Mouse (Mus musculus) small intestine, adult 2 months (tissue): ENCODE results near the gene Gm16503. TPM values are rescaled to one million over a fixed set of nuclear protein-coding genes. Genes with fewer than 3 reads are reported as not detected.
"Not testable (repeated sequence)": the region's sequence is repeated elsewhere in the genome, so short reads cannot be mapped to it uniquely, and the experiment has no call there.

Source experiments
- H3K27ac ChIP-seq: fragments of 200-500 bp; 2 replicates; pipeline ENCODE4 v1.5.1; 2012; ENCODE audit warnings: low read depth, low read length, control low read depth, inconsistent platforms; ENCODE audit not compliant: insufficient read depth
- H3K27me3 ChIP-seq: fragments of 200-500 bp; 2 replicates; pipeline ENCODE4 v1.6.1; 2012; ENCODE audit warnings: mild to moderate bottlenecking, moderate library complexity, low read length, inconsistent platforms; ENCODE audit not compliant: control insufficient read depth, insufficient read depth
- H3K36me3 ChIP-seq: fragments of 200-500 bp; 2 replicates; pipeline ENCODE4 v1.6.1; 2012; ENCODE audit warnings: mild to moderate bottlenecking, low read length, control low read depth, inconsistent platforms; ENCODE audit not compliant: control insufficient read depth, insufficient read depth
- H3K4me1 ChIP-seq: fragments of 200-500 bp; 2 replicates; pipeline ENCODE4 v1.6.1; 2012; ENCODE audit warnings: low read length, inconsistent platforms, mixed read lengths; ENCODE audit not compliant: control insufficient read depth, insufficient read depth, insufficient read length
- H3K4me3 ChIP-seq: fragments of 200-500 bp; 2 replicates; pipeline ENCODE4 v1.5.1; 2012; ENCODE audit warnings: low read depth, mild to moderate bottlenecking, control low read depth, inconsistent platforms, low read length, moderate library complexity
- CTCF ChIP-seq: fragments of 200-500 bp; IDR thresholded peaks from 2 replicates; pipeline ENCODE4 v1.5.1; 2012; ENCODE audit warnings: low read depth, mild to moderate bottlenecking, control low read depth, inconsistent platforms, low read length, moderate library complexity, mixed read lengths; ENCODE audit not compliant: insufficient replicate concordance, insufficient read length; ENCODE audit errors: extremely low read depth
- POLR2A ChIP-seq: fragments of 200-500 bp; IDR thresholded peaks from 2 replicates; pipeline ENCODE4 v1.6.1; 2012; ENCODE audit warnings: low read depth, mild to moderate bottlenecking, control low read depth, inconsistent platforms, low read length, moderate library complexity
- WGBS: fragments of 180-500 bp; shearing (Covaris S2); methylation state at CpG from one replicate; pipeline ENCODE4 v1.1.7; 2018; 5-methylcytosine and 5-hydroxymethylcytosine counted together
- polyA plus RNA-seq: library from polyadenylated mRNA; depleted of rRNA; stranded (reverse); fragments of >200 nt; gene quantifications from 2 replicates; pipeline ENCODE4 v1.2.3, GENCODE M21; 2012; rRNA removed

The Gm16503 gene
- not detected in 2 replicates for polyA plus RNA-seq

GRCm38 (mm10) chr4:147539918-147540317, at the start of gene Gm16503:
Gene Gm16503, plus strand, starts transcription at chr4:147540218.
- H3K4me3 ChIP-seq, H3K27ac ChIP-seq, H3K36me3 ChIP-seq, H3K4me1 ChIP-seq, H3K27me3 ChIP-seq: not testable (repeated sequence)
- WGBS, result 77% methylated on average over 3 of the region's 3 CpGs

- not testable (repeated sequence) for H3K36me3 ChIP-seq, H3K27me3 ChIP-seq, H3K4me1 ChIP-seq, H3K27ac ChIP-seq, H3K4me3 ChIP-seq
- 77% methylated on average over 7 of the region's 7 CpGs for WGBS
Observed at GRCm38 (mm10) chr4:147492117-147492516, 47.9 kb upstream of the Gm16503 start, which contains the start of gene Zfp982. Gene Zfp982, plus strand, starts transcription at chr4:147492417.

GRCm38 (mm10) chr4:147498772-147499613, 41.0 kb upstream of the Gm16503 start:
- not testable (repeated sequence) for H3K4me3 ChIP-seq, H3K27ac ChIP-seq, H3K27me3 ChIP-seq, H3K36me3 ChIP-seq, H3K4me1 ChIP-seq
- 79% methylated on average over 5 of the region's 5 CpGs for WGBS

- no peaks in the 10 kb centered on the region for H3K36me3 ChIP-seq
- 71% methylated on average over 2 of the region's 2 CpGs for WGBS
- H3K4me3 ChIP-seq, result no peak overlapping the region
- H3K27ac ChIP-seq, result no peak overlapping the region
- no peaks in the 10 kb centered on the region for H3K4me1 ChIP-seq
- TF ChIP-seq POLR2A (no peak), CTCF (no peak)
- H3K27me3 ChIP-seq, result no peaks in the 10 kb centered on the region
Observed at GRCm38 (mm10) chr4:147509174-147509573, 30.8 kb upstream of the Gm16503 start.

- Histone ChIP-seq H3K36me3 (no peaks in the 10 kb centered on the region), H3K4me1 (no peaks in the 10 kb centered on the region), H3K27ac (no peak overlapping the region), H3K27me3 (no peaks in the 10 kb centered on the region), H3K4me3 (no peak overlapping the region)
- WGBS, result 61% methylated on average over 2 of the region's 2 CpGs
- TF ChIP-seq POLR2A (no peak), CTCF (no peak)
Observed at GRCm38 (mm10) chr4:147518981-147519380, 21.0 kb upstream of the Gm16503 start.

GRCm38 (mm10) chr4:147520100-147520499, 19.9 kb upstream of the Gm16503 start:
- Histone ChIP-seq H3K27ac (no peak overlapping the region), H3K4me1 (no peaks in the 10 kb centered on the region), H3K27me3 (no peaks in the 10 kb centered on the region), H3K4me3 (no peak overlapping the region), H3K36me3 (no peaks in the 10 kb centered on the region)
- TF ChIP-seq POLR2A (no peak), CTCF (no peak)

- H3K36me3 ChIP-seq, result no peaks in the 10 kb centered on the region
- TF ChIP-seq POLR2A (no peak), CTCF (no peak)
- no peaks in the 10 kb centered on the region for H3K4me1 ChIP-seq
- no peaks in the 10 kb centered on the region for H3K27me3 ChIP-seq
- H3K4me3 ChIP-seq, result no peak overlapping the region
- no peak overlapping the region for H3K27ac ChIP-seq
- 77% methylated on average over 1 of the region's 1 CpGs for WGBS
Observed at GRCm38 (mm10) chr4:147525125-147525524, 14.9 kb upstream of the Gm16503 start.

DNA sequence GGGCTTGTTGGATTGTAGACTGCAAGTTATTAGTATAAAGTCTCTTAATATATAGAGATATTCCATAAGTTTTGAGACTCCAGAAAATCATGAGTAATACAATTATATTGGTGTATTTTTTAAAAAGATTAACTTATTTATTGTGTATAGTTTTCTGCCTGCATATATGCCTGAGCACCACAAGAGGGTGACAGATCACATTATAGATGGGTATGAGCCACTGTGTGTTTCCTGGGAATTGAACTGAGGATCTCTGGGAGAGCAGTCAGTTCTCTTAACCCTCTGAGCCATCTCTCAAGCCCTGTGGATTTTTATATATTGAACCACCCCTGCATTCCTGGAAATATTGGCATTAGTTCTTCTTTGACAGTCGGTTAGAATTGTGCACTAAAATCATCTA, 9.7 kb upstream of the Gm16503 start:
- H3K36me3 ChIP-seq, result no peaks in the 10 kb centered on the region
- no peaks in the 10 kb centered on the region for H3K27me3 ChIP-seq
- H3K4me3 ChIP-seq, result no peak overlapping the region
- TF ChIP-seq POLR2A, result no peak
- no peak for TF ChIP-seq CTCF
- no peak overlapping the region for H3K27ac ChIP-seq
- WGBS, result 87% methylated on average over 1 of the region's 1 CpGs
- no peaks in the 10 kb centered on the region for H3K4me1 ChIP-seq

GRCm38 (mm10) chr4:147535916-147536315, 4.1 kb upstream of the Gm16503 start:
- not testable (repeated sequence) for H3K4me3 ChIP-seq, H3K4me1 ChIP-seq, H3K27me3 ChIP-seq, H3K27ac ChIP-seq, H3K36me3 ChIP-seq
